Mouse (Mus musculus) cerebral cortex, adult 2 months (tissue): ENCODE measurements around the gene Zbtb9.

Source experiments
- WGBS: fragments of 180-500 bp; shearing (Covaris S2); methylation state at CpG from one replicate; pipeline ENCODE4 v1.1.7; 2018; 5-methylcytosine and 5-hydroxymethylcytosine counted together

Gene Zbtb9

GRCm38 (mm10) chr17:27017564-27018499, 44.9 kb downstream of the Zbtb9 start:
- WGBS = 4% methylated on average over 34 of the region's 34 CpGs

DNA sequence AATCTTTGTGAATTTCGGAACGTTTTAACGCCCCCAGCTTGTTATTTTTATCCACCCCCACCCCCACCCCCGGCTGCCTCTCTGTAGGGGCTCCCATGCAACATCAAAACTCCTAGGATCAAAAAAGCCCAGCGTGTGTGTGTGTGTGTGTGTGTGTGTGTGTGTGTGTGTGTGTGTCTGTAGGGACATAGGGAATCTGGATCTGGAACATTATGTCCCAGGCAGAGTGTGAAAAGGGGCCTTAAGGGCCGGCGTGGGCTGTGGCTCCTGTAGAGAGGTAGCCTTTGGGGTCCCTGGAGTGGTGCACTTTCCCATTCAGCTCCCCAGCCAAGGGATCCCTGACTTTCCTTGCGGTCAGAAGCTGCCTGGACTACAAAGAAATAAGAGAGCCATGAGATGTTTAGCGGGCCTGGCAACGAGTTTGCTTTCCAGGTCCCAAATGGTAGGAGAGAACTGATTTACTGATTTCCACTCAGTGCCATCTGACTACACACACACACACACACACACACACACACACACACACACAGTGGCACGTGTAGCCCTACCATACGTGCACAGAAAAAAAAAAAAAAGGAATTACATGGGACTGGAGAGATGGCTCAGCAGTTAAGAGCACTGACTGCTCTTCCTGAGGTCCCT, 45.7 kb downstream of the Zbtb9 start:
- WGBS = 11% methylated on average over 12 of the region's 12 CpGs

DNA sequence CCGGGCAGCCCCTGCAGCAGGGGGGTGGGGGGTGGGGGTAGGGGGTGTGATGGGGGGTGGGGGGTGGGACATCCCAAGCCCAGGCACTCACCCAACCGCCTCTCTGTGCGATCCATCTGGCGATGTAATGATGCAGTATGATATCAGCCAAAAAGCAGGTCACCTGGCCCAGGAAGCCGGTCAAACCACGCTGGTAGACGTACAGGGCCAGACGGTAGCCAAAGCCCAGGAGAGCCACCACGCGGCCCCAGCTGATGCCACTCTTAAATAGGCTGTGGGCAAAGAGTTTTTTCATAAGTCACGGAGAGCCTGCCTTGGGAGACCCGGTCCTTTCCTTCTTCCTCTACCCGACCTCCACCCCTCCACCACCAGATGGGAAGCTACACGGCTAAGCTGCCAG, 48.1 kb downstream of the Zbtb9 start:
- WGBS = 73% methylated on average over 14 of the region's 14 CpGs

GRCm38 (mm10) chr17:27021736-27022135, 48.8 kb downstream of the Zbtb9 start:
- WGBS = 93% methylated on average over 9 of the region's 9 CpGs

DNA sequence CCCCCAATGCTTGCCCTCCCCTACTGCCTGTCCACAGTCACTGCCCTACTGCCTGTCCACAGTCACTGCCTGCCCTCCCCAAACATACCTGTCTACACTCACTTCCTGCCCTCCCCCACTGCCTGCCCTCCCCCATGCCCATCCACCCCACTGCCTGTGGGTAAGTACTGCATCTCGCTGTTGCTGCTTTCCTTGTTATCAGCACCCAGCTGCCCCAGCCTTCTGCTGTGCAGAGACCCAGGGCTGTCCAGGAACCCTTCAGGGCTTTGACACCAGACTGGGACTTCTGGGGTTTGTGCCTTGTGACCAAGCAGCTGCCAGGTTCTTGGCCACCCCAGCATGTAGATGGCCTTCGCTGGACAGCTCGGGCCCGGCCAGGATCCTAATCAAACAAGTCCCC, 50.4 kb downstream of the Zbtb9 start:
- WGBS = 79% methylated on average over 4 of the region's 4 CpGs

- 92% methylated on average over 17 of the region's 17 CpGs for whole genome bisulfite sequencing
Measured at GRCm38 (mm10) chr17:27025326-27025902, 52.4 kb downstream of the Zbtb9 start.

GRCm38 (mm10) chr17:27025951-27026350, 53.0 kb downstream of the Zbtb9 start:
- WGBS = 87% methylated on average over 3 of the region's 3 CpGs

GRCm38 (mm10) chr17:27027460-27028283, 54.7 kb downstream of the Zbtb9 start:
- WGBS = 19% methylated on average over 12 of the region's 12 CpGs

DNA sequence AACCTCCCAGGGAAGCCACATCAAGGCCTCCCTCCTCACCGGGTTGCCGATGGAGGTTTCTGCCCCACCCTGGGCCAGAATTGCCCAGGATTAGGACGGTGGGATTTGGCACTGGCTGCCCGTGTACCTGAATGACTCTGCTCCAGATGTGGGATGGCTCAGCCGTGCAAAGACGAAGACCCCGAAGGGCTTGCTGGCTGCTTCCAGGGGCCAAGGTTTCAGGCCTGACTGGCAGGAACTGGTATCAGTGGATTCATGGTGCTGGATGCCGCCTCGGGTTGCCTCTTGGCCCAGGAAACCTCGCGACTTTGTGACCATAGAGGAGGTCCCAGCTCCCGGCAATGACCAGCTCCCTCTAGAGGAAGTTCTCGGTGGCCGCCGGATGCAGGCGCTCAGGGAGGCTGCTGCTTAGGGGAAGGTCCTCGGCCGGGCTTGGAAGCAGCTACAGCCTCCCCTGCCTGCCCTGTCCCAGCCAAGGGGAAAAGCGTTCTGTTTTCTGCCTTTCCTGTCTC, 55.4 kb downstream of the Zbtb9 start:
- WGBS = under 1% methylated on average over 19 of the region's 19 CpGs

DNA sequence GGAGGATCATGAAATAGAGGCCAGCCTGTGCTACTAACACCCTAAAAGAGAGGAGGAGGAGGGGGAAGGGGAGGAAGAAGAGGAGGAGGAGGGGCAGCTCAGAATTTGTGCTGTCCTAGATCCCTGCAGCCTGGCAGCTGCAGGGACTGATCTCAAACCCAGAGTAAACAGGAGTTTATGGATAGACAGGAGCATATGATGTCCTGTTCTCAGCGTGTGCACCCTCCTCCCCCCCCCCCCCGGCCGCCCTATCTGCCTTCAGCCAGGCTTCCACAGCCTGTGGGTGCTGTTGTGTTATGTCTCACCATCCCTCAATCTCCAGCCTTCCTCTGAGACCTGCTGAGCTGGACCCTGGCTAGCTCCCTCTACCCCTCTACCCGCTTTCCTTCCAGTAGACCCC, 55.9 kb downstream of the Zbtb9 start, which contains the start of gene Bak1:
Bak1 (minus strand) TSS at position 101 of the 400 bp plus-strand sequence.
- 35% methylated on average over 4 of the region's 4 CpGs for WGBS

- WGBS = 90% methylated on average over 14 of the region's 14 CpGs
Measured at GRCm38 (mm10) chr17:27029431-27029830, 56.5 kb downstream of the Zbtb9 start.

- 93% methylated on average over 4 of the region's 4 CpGs for WGBS
Measured at GRCm38 (mm10) chr17:27030896-27031295, 57.9 kb downstream of the Zbtb9 start.

- 63% methylated on average over 7 of the region's 7 CpGs for WGBS
Measured at GRCm38 (mm10) chr17:27032328-27032727, 59.4 kb downstream of the Zbtb9 start.

DNA sequence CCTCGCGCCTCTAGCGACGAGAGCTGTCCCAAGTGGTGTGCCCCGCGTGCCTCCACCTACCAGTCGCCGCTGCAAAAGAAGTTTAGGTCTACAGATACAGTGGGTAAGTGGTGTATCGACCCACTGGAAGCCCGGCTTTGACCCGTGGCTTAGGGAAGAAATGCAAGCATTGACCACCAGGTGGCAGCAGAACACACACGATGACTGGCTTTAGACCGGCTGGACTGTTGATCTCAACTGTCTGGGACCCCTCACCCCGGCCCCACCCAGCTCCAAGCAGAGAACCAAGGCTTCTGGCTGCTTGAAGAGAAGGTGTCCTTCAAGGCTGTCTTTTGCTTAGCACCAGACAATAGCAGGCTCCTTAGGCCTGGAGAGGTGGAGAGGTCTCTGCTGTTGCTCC, 59.9 kb downstream of the Zbtb9 start:
- WGBS = under 1% methylated on average over 14 of the region's 14 CpGs

DNA sequence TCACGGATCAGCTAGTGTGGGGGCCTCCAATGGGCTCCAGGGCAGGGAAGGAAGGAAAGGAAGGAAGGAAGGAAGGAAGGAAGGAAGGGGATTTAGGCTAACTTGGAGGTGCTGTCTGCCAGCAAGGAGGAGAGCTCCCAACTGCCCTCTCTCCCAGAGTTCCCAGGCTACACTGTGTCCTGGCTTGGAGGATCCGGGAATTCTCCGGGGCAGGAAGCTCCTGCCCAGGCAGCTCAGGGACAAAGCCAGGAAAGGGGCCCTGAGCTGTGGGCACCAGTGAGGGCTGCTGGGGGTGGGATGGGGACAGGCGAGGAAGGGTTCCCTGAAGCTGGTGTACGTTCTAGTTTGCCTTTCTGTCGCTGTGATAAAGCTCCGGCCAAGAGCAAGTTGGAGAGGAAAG, 63.5 kb downstream of the Zbtb9 start:
- WGBS = 82% methylated on average over 7 of the region's 7 CpGs

DNA sequence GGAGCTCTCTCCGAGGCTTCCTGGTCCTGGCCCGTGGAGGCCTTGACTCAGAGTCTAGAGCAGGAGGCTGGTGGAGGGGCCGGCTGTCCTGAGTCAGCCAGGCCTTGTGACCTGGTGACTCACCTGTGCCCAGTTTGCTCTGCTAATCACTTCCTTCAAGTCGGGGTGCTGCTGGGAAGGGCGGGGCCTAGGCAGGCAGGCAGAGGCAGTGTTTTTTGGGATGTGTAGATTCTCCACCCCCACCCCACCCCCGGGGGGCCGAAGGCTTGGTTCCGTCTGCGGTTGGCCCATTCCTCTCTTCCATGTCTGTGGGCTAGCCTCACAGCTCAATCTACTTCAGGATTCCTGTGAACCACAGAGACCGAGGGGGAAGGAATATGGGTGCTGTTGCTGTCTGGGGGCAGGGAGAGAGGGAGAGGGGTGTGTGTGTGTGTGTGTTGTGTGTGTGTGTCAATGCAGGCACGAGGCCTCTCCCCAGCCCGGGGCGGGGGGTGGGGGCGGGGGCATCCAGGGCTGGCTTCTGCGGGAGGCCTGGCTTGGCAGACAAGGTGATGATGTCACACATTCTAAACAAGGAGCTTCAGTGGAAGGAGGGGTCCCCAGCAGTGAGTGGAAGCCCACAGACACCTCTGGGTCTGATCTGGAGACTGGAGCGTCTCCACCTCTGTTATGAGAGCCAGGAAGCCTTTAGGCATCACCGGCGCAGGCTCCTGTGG, 65.5 kb downstream of the Zbtb9 start:
- WGBS = 52% methylated on average over 18 of the region's 18 CpGs

- 80% methylated on average over 10 of the region's 10 CpGs for WGBS
Measured at GRCm38 (mm10) chr17:27039432-27040102, 66.6 kb downstream of the Zbtb9 start.

DNA sequence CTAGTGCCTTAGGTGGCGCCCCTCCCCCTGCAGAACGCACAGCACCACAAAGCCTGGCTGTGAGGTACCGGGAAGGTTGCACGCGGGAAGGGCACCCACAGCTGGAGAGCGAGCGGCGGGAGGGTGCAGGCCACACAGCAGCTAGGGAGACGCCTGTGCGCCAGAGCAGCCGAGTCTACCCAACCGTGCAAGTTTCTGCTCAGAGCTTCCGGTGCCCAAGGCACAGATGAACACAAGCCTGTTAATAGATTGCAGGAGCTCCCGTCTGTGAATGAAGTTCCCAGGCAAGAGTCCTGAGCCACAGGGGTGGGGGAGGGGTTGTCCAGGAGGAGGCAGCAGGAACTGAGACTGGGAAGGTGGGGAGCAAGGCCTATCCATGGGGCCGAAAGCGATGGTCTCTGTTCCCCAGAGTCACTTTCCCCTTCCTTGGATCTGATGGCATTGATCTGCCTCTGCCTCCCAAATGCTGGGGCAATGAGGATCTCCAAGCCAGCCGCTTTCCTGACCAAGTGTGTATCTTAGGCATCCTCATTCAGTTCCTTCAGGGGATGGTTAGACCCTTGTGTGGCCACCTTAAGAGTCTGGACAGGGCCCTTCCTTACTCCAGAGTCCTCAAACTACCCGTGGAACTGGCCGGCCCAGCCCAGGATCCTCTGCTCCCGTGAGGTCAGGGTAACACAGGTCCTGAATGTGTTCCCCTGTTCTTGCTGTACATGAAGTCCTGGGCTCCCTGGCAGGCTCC, 67.5 kb downstream of the Zbtb9 start:
- WGBS = 42% methylated on average over 20 of the region's 20 CpGs

DNA sequence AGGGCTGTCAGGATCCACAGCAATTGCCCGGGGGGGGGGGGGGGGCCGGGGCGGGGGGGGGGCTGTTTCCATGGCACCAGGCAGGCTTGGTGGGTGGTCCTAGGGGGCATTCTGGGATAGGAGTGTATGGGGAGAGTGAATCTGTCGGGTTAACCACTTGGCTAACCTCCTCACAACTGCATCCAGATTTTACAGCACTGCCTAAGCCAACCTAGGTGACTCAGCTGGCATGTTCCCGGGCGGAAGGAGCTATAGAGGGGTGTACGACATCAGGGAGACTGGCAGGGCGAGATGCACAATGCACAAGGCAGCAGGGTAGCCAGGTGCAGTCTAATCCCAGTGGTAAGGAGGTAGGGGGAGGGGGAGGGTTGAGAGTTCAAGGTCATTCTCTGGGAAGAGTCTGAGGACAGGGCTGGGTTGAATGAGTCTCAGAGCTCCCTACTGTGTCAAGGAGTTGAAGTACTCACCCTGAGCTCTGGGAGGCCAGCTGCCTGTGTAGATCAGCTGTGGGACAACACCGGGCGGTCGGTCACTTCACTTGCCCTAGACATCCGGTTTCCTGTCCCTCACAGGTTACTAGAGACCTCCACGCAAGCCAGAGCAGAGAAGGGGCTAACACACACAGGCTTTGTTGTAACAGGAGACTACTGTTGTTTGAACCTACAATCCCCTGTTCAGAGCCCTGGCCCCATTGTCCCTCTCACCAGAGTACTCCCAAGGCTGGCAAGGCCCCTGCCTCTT, 68.2 kb downstream of the Zbtb9 start:
- 49% methylated on average over 13 of the region's 13 CpGs for WGBS
